Mouse (Mus musculus) ES-Bruce4 (cell line): Measurements from ENCODE around the gene Kirrel3. TPM values are rescaled to one million over a fixed set of nuclear protein-coding genes. Genes with fewer than 3 reads are reported as not detected.

Source experiments
- H3K27ac ChIP-seq: 2 replicates; pipeline ENCODE4 v1.5.1; 2012; ENCODE audit warnings: low read length, inconsistent platforms; ENCODE audit not compliant: insufficient read depth
- H3K27me3 ChIP-seq: 2 replicates; pipeline ENCODE4 v1.6.1; 2012; ENCODE audit warnings: mild to moderate bottlenecking, low read length, inconsistent platforms; ENCODE audit not compliant: control insufficient read depth, poor library complexity, insufficient read depth, severe bottlenecking
- H3K36me3 ChIP-seq: 2 replicates; pipeline ENCODE4 v1.6.1; 2012; ENCODE audit warnings: inconsistent platforms, mild to moderate bottlenecking, low read length, moderate library complexity; ENCODE audit not compliant: control insufficient read depth, poor library complexity, insufficient read depth, severe bottlenecking
- H3K4me1 ChIP-seq: one replicate; pipeline ENCODE4 v1.8.1; 2011; ENCODE audit warnings: low read length; ENCODE audit not compliant: control insufficient read depth, insufficient read depth
- H3K4me3 ChIP-seq: 2 replicates; pipeline ENCODE4 v1.5.1; 2011; ENCODE audit warnings: low read depth, mild to moderate bottlenecking, low read length
- H3K9ac ChIP-seq: 2 replicates; pipeline ENCODE4 v1.6.1; 2012; ENCODE audit warnings: low read depth, mild to moderate bottlenecking, inconsistent platforms; ENCODE audit not compliant: poor library complexity, severe bottlenecking
- H3K9me3 ChIP-seq: replicated peaks from 2 replicates; pipeline ENCODE4 v1.6.1; 2012; ENCODE audit warnings: mild to moderate bottlenecking, low read length, inconsistent platforms; ENCODE audit not compliant: control insufficient read depth, poor library complexity, insufficient read depth, severe bottlenecking
- CTCF ChIP-seq: IDR thresholded peaks from one replicate; pipeline ENCODE4 v1.8.1; 2011; ENCODE audit warnings: low read depth, low read length
- EP300 ChIP-seq: IDR thresholded peaks from 2 replicates; pipeline ENCODE4 v1.6.1; 2011; ENCODE audit warnings: low read depth, low read length; ENCODE audit not compliant: insufficient read depth
- POLR2A ChIP-seq: IDR thresholded peaks from one replicate; pipeline ENCODE4 v1.8.1; 2011; ENCODE audit warnings: low read length; ENCODE audit not compliant: insufficient read depth
- polyA plus RNA-seq: library from polyadenylated mRNA; stranded (reverse); fragments of >200 nt; gene quantifications from 2 replicates; pipeline ENCODE4 v1.2.4, GENCODE M21; 2011; ENCODE audit warnings: low read depth; ENCODE audit not compliant: missing spikeins, insufficient read depth, insufficient read length

Kirrel3 gene
- polyA plus RNA-seq, 1 experiment: 0.52 TPM

- Histone ChIP-seq H3K27ac (no peak overlapping the region), H3K4me1 (no peaks in the 10 kb centered on the region), H3K9me3 (no peaks in the 10 kb centered on the region), H3K27me3 (no peaks in the 10 kb centered on the region), H3K4me3 (no peak overlapping the region), H3K9ac (no peak overlapping the region), H3K36me3 (no peaks in the 10 kb centered on the region)
- TF ChIP-seq EP300: no peak
- no peak for TF ChIP-seq POLR2A
- TF ChIP-seq CTCF: no peak
These were observed 397.4 kb downstream of the Kirrel3 start for GRCm38 (mm10) chr9:34883122-34883521.

- no peak for TF ChIP-seq CTCF
- no peak for TF ChIP-seq POLR2A
- no peak for TF ChIP-seq EP300
- Histone ChIP-seq H3K9me3 (no peaks in the 10 kb centered on the region), H3K27ac (no peak overlapping the region), H3K4me1 (no peaks in the 10 kb centered on the region), H3K4me3 (no peak overlapping the region), H3K9ac (no peak overlapping the region), H3K27me3 (no peaks in the 10 kb centered on the region), H3K36me3 (no peaks in the 10 kb centered on the region)
These were observed 398.6 kb downstream of the Kirrel3 start for GRCm38 (mm10) chr9:34884325-34884724.

DNA sequence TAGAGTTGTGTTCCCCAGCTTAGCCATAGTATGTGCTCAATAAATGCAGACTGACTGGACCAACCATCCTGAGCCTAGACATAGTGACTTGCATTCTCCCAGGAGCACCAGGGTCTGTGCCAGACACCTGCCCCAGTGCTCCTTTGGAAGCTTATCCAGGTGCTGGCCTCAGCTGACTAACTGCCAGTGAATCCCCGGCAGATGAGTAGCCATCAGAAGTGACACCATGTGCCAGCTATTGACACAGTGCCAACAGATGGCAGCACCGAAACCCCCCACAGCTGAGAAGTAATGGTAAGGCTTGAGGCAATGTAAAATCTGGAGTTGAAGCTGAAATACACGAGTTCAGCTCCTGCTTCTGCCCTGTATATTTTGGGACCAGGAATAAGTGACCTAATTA, 399.2 kb downstream of the Kirrel3 start:
- no peak overlapping the region for H3K27ac ChIP-seq
- TF ChIP-seq CTCF: no peak
- no peak for TF ChIP-seq EP300
- no peaks in the 10 kb centered on the region for H3K36me3 ChIP-seq
- H3K4me3 ChIP-seq: no peak overlapping the region
- H3K9ac ChIP-seq: no peak overlapping the region
- H3K4me1 ChIP-seq: no peaks in the 10 kb centered on the region
- no peaks in the 10 kb centered on the region for H3K27me3 ChIP-seq
- H3K9me3 ChIP-seq: no peaks in the 10 kb centered on the region

DNA sequence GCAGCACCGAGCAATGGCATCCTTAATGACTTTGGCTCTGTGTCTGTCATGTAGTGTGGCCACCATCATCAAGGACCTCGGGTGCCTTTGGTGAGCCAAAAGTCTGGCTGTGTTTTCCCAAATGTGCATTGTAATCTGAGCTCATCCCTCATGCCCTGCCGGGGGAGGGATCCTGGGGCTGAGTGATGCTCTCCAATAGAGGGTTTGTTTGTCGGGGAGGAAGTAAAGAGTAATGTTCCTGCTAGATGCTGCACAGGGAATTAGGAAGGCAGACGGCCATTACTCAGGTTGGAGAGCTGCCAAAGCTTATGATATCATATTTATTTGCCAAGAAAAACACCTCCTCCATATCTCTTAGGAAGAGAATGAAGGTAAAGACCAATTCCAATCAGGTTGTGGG, 401.1 kb downstream of the Kirrel3 start:
- Histone ChIP-seq H3K9me3 (no peaks in the 10 kb centered on the region), H3K27ac (no peak overlapping the region), H3K4me3 (no peak overlapping the region), H3K9ac (no peak overlapping the region), H3K4me1 (no peaks in the 10 kb centered on the region), H3K27me3 (no peaks in the 10 kb centered on the region), H3K36me3 (no peaks in the 10 kb centered on the region)
- no peak for TF ChIP-seq CTCF
- TF ChIP-seq POLR2A: no peak
- TF ChIP-seq EP300: no peak

DNA sequence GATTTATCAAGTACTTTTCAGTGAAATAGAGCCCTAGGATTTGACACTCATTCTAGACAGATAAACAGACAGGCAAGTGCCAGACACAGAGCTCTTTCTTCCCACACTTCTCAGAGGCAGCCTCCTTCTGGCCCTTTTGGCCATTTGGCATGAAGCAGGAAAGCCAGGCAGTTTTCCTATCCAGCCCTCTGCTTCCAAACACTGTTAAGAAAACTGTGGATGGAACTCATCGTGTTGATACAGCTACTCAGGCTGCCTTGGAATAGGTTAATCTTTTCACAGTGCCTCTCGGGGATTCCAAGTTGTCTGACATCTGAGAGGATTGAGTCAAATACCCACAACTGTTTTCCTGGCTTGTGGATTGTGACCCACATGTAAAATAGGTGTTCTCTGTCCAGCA, 401.5 kb downstream of the Kirrel3 start:
- Histone ChIP-seq H3K27ac (no peak overlapping the region), H3K4me1 (no peaks in the 10 kb centered on the region), H3K9ac (no peak overlapping the region), H3K27me3 (no peaks in the 10 kb centered on the region), H3K36me3 (no peaks in the 10 kb centered on the region), H3K9me3 (no peaks in the 10 kb centered on the region), H3K4me3 (no peak overlapping the region)
- TF ChIP-seq CTCF: no peak
- no peak for TF ChIP-seq POLR2A
- TF ChIP-seq EP300: no peak

DNA sequence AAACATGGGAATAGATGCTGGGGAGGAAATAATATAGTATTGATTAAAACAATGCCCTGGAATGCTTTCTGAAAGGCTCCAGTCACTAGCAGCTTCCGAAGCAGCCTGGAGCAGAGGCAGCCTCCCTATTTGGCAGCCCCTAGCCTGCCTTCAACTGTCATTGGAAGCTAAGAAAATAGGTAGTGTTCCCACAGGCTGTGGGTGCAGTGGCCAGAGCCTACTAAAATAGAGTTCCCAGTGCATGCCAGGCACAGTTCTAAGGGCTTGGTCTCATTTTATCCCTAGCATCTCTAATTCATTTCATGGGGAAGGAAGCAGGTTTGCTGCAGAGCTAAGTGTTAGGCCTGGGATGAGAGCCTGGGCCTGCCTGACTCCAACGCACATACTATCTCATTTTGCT, 402.6 kb downstream of the Kirrel3 start:
- Histone ChIP-seq H3K27me3 (no peaks in the 10 kb centered on the region), H3K36me3 (no peaks in the 10 kb centered on the region), H3K9ac (no peak overlapping the region), H3K4me3 (no peak overlapping the region), H3K9me3 (no peaks in the 10 kb centered on the region), H3K4me1 (no peaks in the 10 kb centered on the region), H3K27ac (no peak overlapping the region)
- no peak for TF ChIP-seq POLR2A

DNA sequence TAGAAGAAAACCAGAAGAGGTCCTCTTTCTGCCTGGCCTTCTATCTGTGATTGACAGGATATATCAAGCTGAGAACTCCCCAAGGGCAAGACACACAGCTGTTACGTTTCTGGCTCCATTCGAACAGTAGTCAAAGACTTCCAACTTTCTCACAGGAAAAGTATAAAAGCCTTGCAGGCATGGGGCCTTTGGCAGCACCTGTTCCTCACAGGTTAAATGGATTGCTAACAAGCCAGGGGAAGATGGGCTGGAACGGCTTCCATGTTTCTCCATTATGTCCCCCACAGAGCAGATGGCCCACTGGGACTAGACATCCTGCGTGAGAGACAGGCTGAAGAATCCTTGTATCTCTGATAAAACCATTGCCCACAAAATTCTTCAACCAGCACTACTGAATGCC, 415.5 kb downstream of the Kirrel3 start:
- Histone ChIP-seq H3K4me3 (no peak overlapping the region), H3K27ac (no peak overlapping the region), H3K36me3 (no peaks in the 10 kb centered on the region), H3K27me3 (no peaks in the 10 kb centered on the region; the same call in 1 of the 2 replicates), H3K4me1 (no peaks in the 10 kb centered on the region), H3K9me3 (no peaks in the 10 kb centered on the region), H3K9ac (no peak overlapping the region)
- TF ChIP-seq CTCF (no peak), POLR2A (no peak), EP300 (no peak)
